Mouse (Mus musculus) stomach, postnatal 0 days (tissue): ENCODE measurements at regions not wholly inside any gene's neighbourhood (a gene's known extent, or its start where the extent isn't known, plus 50 kb on each side); places are given as distances from the start of the nearest gene placed in this dataset.

Experiments
- ATAC-seq: fragments of 200-750 bp; cut with Nextera tagmentation; 2 replicates; pipeline ENCODE4 v1.8.0; 2017; ENCODE audit not compliant: low FRiP score, low TSS enrichment
- DNase-seq: peaks from one replicate; pipeline ENCODE4 v3.0.0-alpha.2; 2016; ENCODE audit warnings: low spot score
- H3K27ac ChIP-seq: fragments of 300-500 bp; sonication (generic); replicated peaks from 2 replicates; pipeline ENCODE4 v1.5.1; 2014; ENCODE audit warnings: mild to moderate bottlenecking, control low read depth
- H3K27me3 ChIP-seq: fragments of 300-500 bp; sonication (generic); 2 replicates; pipeline ENCODE4 v1.6.1; 2014; ENCODE audit warnings: low read length; ENCODE audit not compliant: control insufficient read depth, insufficient read depth
- H3K36me3 ChIP-seq: fragments of 300-500 bp; sonication (generic); 2 replicates; pipeline ENCODE4 v1.6.1; 2014; ENCODE audit warnings: low read length, mixed read lengths; ENCODE audit not compliant: control insufficient read depth, insufficient read depth
- H3K4me1 ChIP-seq: fragments of 300-500 bp; sonication (generic); replicated peaks from 2 replicates; pipeline ENCODE4 v1.6.1; 2014; ENCODE audit warnings: antibody characterized with exemption; ENCODE audit not compliant: control insufficient read depth, insufficient read depth
- H3K4me2 ChIP-seq: fragments of 300-500 bp; sonication (generic); replicated peaks from 2 replicates; pipeline ENCODE4 v1.6.1; 2014; ENCODE audit warnings: low read depth, mild to moderate bottlenecking, control low read depth, moderate library complexity
- H3K4me3 ChIP-seq: fragments of 300-500 bp; sonication (generic); 2 replicates; pipeline ENCODE4 v1.5.1; 2014; ENCODE audit warnings: low read depth, low read length, control low read depth
- H3K9ac ChIP-seq: fragments of 300-500 bp; sonication (generic); 2 replicates; pipeline ENCODE4 v1.6.1; 2014; ENCODE audit warnings: mild to moderate bottlenecking, low read length, control low read depth, mixed read lengths
- H3K9me3 ChIP-seq: fragments of 300-500 bp; sonication (generic); 2 replicates; pipeline ENCODE4 v1.6.1; 2016; ENCODE audit warnings: low read length; ENCODE audit not compliant: control insufficient read depth
- CTCF ChIP-seq: IDR thresholded peaks from 2 replicates; pipeline ENCODE4 v1.5.1; 2016; ENCODE audit warnings: antibody characterized with exemption, low read depth, mild to moderate bottlenecking, moderate library complexity
- EP300 ChIP-seq: optimal IDR thresholded peaks from 2 replicates; pipeline ENCODE3; 2016; ENCODE audit warnings: antibody characterized with exemption
- WGBS: fragments of 180-500 bp; shearing (Covaris S2); extraction: QIAGEN DNeasy Blood & Tissue Kit; methylation state at CpG from one replicate; pipeline ENCODE4 v1.1.7; 2014; 5-methylcytosine and 5-hydroxymethylcytosine counted together

DNA sequence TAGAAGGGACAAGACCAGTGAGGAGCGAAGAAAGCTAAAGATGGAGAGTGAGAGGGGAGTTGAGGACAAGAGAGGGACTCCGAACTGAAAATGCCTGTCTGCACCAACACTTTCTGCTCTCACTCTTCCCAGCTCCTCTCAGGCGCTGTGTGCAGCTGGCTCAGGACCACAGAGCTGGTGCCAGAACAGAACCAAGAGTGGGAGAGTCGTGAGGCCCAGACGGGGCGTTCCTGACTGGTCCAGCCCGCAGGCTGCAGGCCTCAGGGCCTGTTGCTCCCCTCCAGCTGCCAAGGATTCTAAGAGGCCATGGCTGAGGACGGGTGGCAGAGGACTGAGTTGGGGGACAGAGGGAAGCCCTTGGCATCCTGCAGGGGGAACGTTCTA, 101.7 kb downstream of the Banf2 start:
- no peak overlapping the region for H3K9ac ChIP-seq
- no peak overlapping the region for H3K4me2 ChIP-seq
- 42% methylated on average over 8 of the region's 9 CpGs for WGBS
- H3K9me3 ChIP-seq = no peaks in the 10 kb centered on the region
- no peaks in the 10 kb centered on the region for H3K36me3 ChIP-seq
- no peak overlapping the region for H3K4me3 ChIP-seq
- DNase-seq = peak; percentile 34
- peaks cover 2% of the 10 kb centered on the region; the same call in 1 of the 2 replicates for H3K4me1 ChIP-seq
- ATAC-seq = peak; percentile 65
- no peaks in the 10 kb centered on the region for H3K27me3 ChIP-seq
- H3K27ac ChIP-seq = peak overlapping the region; percentile 77
- TF ChIP-seq EP300 (no peak), CTCF (no peak)

DNA sequence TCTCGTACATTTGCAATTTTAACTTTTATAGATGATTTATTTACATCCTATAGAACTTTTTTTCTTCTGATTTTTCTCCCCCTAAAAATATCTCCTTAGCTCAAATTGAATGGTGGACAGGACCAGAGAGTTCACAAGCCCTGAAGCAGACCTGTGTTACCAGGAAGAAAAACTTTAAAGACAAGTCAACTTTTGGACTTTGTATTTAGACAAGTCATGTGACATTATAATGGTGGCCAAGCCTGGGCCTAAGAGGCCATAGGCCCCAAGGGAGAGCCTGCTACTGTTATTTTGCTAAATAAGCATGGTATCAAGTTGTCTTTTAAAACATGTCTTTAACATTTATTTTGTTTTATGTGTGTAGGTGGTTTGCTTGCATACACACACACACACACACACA, 102.7 kb downstream of the Banf2 start:
- H3K4me2 ChIP-seq = no peak overlapping the region
- no peaks in the 10 kb centered on the region for H3K27me3 ChIP-seq
- TF ChIP-seq CTCF = no peak
- no peak for TF ChIP-seq EP300
- no peak overlapping the region for H3K4me3 ChIP-seq
- ATAC-seq (no peak), DNase-seq (no peak)
- 88% methylated on average over 1 of the region's 1 CpGs for WGBS
- H3K4me1 ChIP-seq = peaks cover 2% of the 10 kb centered on the region; the same call in 1 of the 2 replicates
- H3K9ac ChIP-seq = no peak overlapping the region
- no peak overlapping the region for H3K27ac ChIP-seq
- H3K9me3 ChIP-seq = no peaks in the 10 kb centered on the region
- no peaks in the 10 kb centered on the region for H3K36me3 ChIP-seq

DNA sequence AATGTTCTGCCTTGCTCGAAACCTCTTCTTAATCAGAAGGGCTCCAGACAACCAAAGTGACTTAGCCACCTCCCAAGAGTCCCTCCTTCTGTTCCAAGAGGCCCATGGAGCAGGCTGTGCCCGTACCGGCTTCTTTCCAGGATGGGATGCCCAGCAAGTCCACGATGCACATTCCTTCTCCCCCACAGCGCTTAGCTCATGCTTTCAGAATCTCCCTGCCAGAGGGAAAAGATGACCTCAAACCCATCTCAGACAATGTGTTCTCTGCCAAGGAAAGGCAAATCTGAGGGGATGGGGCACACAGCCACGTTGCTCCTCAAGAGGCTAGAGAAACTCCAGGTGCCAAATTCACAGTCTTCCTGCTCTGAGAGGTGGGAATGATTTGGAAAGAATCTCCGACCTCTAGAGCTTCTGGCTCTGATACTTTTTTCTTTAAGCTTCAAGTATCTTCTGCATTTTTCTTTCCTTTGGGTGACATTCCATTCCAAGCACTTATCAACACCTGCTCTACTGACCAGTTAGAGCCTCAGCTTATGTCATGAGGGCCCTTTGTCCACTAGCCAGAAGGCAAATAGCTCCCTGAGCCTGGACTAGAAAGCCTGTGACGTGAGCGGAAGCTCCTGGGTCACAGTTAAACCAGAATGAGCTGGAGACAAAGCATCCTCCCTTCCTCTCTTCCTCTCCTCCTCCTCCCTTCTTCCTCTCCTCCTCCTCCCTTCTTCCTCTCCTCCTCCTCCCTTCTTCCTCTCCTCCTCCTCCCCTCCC, 110.9 kb downstream of the Banf2 start:
- 67% methylated on average over 9 of the region's 9 CpGs for WGBS
- TF ChIP-seq CTCF (no peak), EP300 (no peak)
- no peak for ATAC-seq
- no peaks in the 10 kb centered on the region for H3K4me1 ChIP-seq
- H3K27me3 ChIP-seq = no peaks in the 10 kb centered on the region
- no peak overlapping the region for H3K4me2 ChIP-seq
- no peak for DNase-seq
- no peaks in the 10 kb centered on the region for H3K36me3 ChIP-seq
- no peak overlapping the region for H3K27ac ChIP-seq
- H3K4me3 ChIP-seq = no peak overlapping the region
- no peaks in the 10 kb centered on the region for H3K9me3 ChIP-seq
- no peak overlapping the region for H3K9ac ChIP-seq

DNA sequence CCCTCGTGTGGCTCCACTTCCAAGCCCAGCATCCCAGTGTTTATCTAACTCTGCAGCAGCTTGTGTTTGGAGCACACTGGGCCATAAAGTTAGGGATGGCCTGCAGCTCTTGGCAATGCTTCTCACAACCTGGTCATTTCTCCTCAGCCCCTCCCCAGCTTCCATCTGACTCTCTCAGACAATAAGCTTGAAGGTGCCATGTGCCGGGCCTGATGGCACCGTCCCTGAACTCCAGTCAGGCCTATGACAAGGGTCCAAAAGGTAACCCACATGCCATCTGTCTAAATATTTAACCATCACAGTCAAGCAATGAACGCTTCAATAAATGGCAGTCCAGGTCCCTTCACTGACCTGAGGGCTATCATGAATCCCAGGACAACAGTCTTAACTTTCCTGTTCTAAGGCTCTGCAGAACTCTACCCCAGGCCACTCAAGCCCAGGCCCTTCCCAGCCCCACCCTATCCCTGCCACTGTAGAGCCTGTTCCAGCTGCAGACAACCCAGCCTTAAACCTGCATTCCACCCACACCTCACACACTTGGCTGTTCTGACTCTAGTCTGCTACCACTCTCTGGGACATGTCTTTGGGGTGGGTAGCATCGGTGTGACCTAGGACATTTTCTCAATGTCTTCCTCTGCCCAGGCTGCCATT, 111.8 kb downstream of the Banf2 start:
- no peak overlapping the region for H3K4me3 ChIP-seq
- ATAC-seq = no peak
- TF ChIP-seq EP300 = no peak
- no peaks in the 10 kb centered on the region for H3K4me1 ChIP-seq
- no peak overlapping the region for H3K4me2 ChIP-seq
- H3K27ac ChIP-seq = no peak overlapping the region
- DNase-seq = no peak
- no peaks in the 10 kb centered on the region for H3K27me3 ChIP-seq
- no peaks in the 10 kb centered on the region for H3K9me3 ChIP-seq
- H3K9ac ChIP-seq = no peak overlapping the region
- no peaks in the 10 kb centered on the region for H3K36me3 ChIP-seq
- WGBS = 78% methylated on average over 5 of the region's 5 CpGs

DNA sequence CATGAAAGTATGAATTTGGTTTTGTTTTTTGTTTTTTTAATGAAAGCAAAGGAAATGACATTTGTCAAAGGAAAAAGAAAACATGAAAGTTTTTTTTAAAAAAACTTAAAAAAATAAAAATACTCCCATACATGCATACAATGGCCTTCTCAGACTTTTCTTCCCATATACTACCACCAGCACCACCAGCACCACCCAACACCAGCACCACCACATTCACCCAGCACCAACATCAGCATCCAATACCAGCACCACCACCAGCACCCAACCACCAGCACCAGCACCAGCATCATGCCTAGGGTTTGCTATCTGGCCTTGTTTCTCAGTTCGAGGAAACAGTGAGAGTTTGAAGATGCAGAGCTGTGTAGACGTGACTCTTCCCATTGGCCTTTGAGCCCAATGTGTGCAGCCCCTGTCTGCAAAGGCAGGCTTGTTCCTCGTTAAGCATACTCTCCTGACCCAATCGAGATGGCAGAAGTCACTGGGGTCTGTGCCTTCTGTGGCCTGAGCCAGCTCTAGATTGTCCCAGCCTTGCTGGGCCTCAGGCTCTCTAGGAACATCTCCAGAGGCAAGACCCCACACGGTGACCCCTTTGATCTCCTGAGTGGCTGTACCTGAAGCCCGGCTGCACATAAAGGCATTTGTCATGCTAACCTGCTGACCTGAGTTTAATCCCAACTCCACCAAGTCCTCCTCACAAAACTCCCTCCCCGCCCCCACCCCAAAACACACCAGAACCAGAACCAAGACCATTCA, 113.8 kb upstream of the Mgme1 start:
- no peak for TF ChIP-seq CTCF
- Histone ChIP-seq H3K4me1 (peaks cover 5% of the 10 kb centered on the region), H3K9me3 (no peaks in the 10 kb centered on the region), H3K27ac (no peak overlapping the region), H3K27me3 (no peaks in the 10 kb centered on the region), H3K9ac (no peak overlapping the region), H3K4me3 (no peak overlapping the region), H3K36me3 (no peaks in the 10 kb centered on the region), H3K4me2 (no peak overlapping the region)
- ATAC-seq = peak; percentile 22; the same call in 1 of the 2 replicates
- no peak for DNase-seq
- 68% methylated on average over 7 of the region's 7 CpGs for WGBS

DNA sequence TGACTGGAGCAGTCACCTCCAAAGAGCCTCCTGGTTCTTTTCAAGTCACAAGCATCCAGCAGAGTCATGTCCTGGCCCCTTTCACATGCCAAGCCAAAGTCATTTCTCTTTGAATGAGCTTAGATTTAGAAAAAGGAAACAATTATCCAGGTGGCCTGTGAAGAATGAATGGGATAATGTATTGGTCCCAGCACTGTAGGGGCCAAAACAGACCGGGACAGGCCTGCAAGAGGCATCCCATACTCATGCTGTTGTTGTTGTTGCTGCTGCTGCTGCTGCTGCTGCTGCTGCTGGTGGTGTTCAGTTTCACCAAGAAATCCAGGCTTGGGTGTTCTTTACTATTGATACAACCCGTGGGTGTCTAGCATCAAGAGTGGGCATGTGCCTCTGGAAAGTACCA, 113.1 kb upstream of the Mgme1 start:
- Histone ChIP-seq H3K27ac (no peak overlapping the region), H3K4me2 (no peak overlapping the region), H3K27me3 (no peaks in the 10 kb centered on the region), H3K4me3 (no peak overlapping the region), H3K36me3 (no peaks in the 10 kb centered on the region), H3K4me1 (peaks cover 5% of the 10 kb centered on the region), H3K9me3 (no peaks in the 10 kb centered on the region), H3K9ac (no peak overlapping the region)
- ATAC-seq = no peak
- WGBS = 32% methylated on average over 2 of the region's 2 CpGs
- TF ChIP-seq CTCF (no peak), EP300 (no peak)
- DNase-seq = no peak
